Mouse (Mus musculus) heart, adult 8-10 months (tissue): ENCODE measurements around the gene Arhgef3. TPM values are rescaled to one million over a fixed set of nuclear protein-coding genes. Genes with fewer than 3 reads are reported as not detected.

Experiments used
- DNase-seq: peaks from one replicate; pipeline ENCODE4 v3.0.0; 2022; ENCODE audit warnings: low spot score
- total RNA-seq, 4 experiments: library from RNA; stranded (reverse); gene quantifications; 2 replicates each; pipeline ENCODE4 v1.2.4; 2022

Gene Arhgef3
- total RNA-seq, 4 experiments from 2014 or later: 19.5 to 27.9 (median 23.9) TPM

GRCm38 (mm10) chr14:27310559-27311242 is 196.0 kb downstream of the Arhgef3 start:
- no peak for DNase-seq

- no peak for DNase-seq
Observed at GRCm38 (mm10) chr14:27312380-27312779, 197.7 kb downstream of the Arhgef3 start.

GRCm38 (mm10) chr14:27315737-27316136 is 201.0 kb downstream of the Arhgef3 start:
- DNase-seq: no peak

GRCm38 (mm10) chr14:27317146-27317545 is 202.4 kb downstream of the Arhgef3 start:
- no peak for DNase-seq

- DNase-seq: no peak
Observed at GRCm38 (mm10) chr14:27319386-27319785, 204.7 kb downstream of the Arhgef3 start.

GRCm38 (mm10) chr14:27322041-27322440 is 207.3 kb downstream of the Arhgef3 start:
- DNase-seq: no peak

GRCm38 (mm10) chr14:27324689-27325088 is 210.0 kb downstream of the Arhgef3 start:
- peak; percentile 51 for DNase-seq

- no peak for DNase-seq
Observed at GRCm38 (mm10) chr14:27325537-27325936, 210.8 kb downstream of the Arhgef3 start.

- no peak for DNase-seq
Observed at GRCm38 (mm10) chr14:27327862-27328261, 213.2 kb downstream of the Arhgef3 start.

- DNase-seq: no peak
Observed at GRCm38 (mm10) chr14:27328952-27329351, 214.3 kb downstream of the Arhgef3 start.

GRCm38 (mm10) chr14:27331490-27332035 is 216.9 kb downstream of the Arhgef3 start:
- DNase-seq: no peak

- DNase-seq: no peak
Observed at GRCm38 (mm10) chr14:27332359-27332987, 217.8 kb downstream of the Arhgef3 start.

- DNase-seq: peak; percentile 82
Observed at GRCm38 (mm10) chr14:27335331-27336207, 220.9 kb downstream of the Arhgef3 start.

GRCm38 (mm10) chr14:27336208-27337114 is 221.8 kb downstream of the Arhgef3 start:
- DNase-seq: no peak

- no peak for DNase-seq
Observed at GRCm38 (mm10) chr14:27337156-27337555, 222.5 kb downstream of the Arhgef3 start.

- peak; percentile 80 for DNase-seq
Observed at GRCm38 (mm10) chr14:27338034-27338708, 223.5 kb downstream of the Arhgef3 start.

GRCm38 (mm10) chr14:27340682-27341415 is 226.2 kb downstream of the Arhgef3 start:
- DNase-seq: no peak

- DNase-seq: no peak
Observed at GRCm38 (mm10) chr14:27341486-27341885, 226.8 kb downstream of the Arhgef3 start.

- no peak for DNase-seq
Observed at GRCm38 (mm10) chr14:27342451-27342850, 227.8 kb downstream of the Arhgef3 start.
